Mouse (Mus musculus) liver, embryonic 15.5 days (tissue): ENCODE data around the gene Cntnap2. TPM values are rescaled to one million over a fixed set of nuclear protein-coding genes. Genes with fewer than 3 reads are reported as not detected.

Experiments used
- ATAC-seq: fragments of 200-750 bp; cut with Nextera tagmentation; 2 replicates; pipeline ENCODE4 v1.8.0; 2017; ENCODE audit warnings: moderate number of reproducible peaks, mild to moderate bottlenecking, moderate library complexity; ENCODE audit not compliant: insufficient read depth
- H3K27ac ChIP-seq: fragments of 300-500 bp; sonication (generic); replicated peaks from 2 replicates; pipeline ENCODE4 v1.5.1; 2015; ENCODE audit warnings: mild to moderate bottlenecking, inconsistent platforms
- H3K27me3 ChIP-seq: fragments of 300-500 bp; sonication (generic); 2 replicates; pipeline ENCODE4 v1.6.1; 2015; ENCODE audit warnings: mild to moderate bottlenecking, inconsistent platforms
- H3K36me3 ChIP-seq: fragments of 300-500 bp; sonication (generic); replicated peaks from 2 replicates; pipeline ENCODE4 v1.6.1; 2015; ENCODE audit warnings: moderate library complexity, mild to moderate bottlenecking, inconsistent platforms
- H3K4me1 ChIP-seq: fragments of 300-500 bp; sonication (generic); replicated peaks from 2 replicates; pipeline ENCODE4 v1.6.1; 2015; ENCODE audit warnings: inconsistent platforms
- H3K4me2 ChIP-seq: fragments of 300-500 bp; sonication (generic); 2 replicates; pipeline ENCODE4 v1.6.1; 2015; ENCODE audit warnings: moderate library complexity, mild to moderate bottlenecking, inconsistent platforms
- H3K4me3 ChIP-seq: fragments of 300-500 bp; sonication (generic); replicated peaks from 2 replicates; pipeline ENCODE4 v1.5.1; 2015; ENCODE audit warnings: mild to moderate bottlenecking, inconsistent platforms
- H3K9ac ChIP-seq: fragments of 300-500 bp; sonication (generic); 2 replicates; pipeline ENCODE4 v1.6.1; 2015; ENCODE audit warnings: moderate library complexity, mild to moderate bottlenecking, inconsistent platforms
- H3K9me3 ChIP-seq: fragments of 300-500 bp; sonication (generic); replicated peaks from 2 replicates; pipeline ENCODE4 v1.6.1; 2016; ENCODE audit warnings: inconsistent platforms
- WGBS: fragments of 180-500 bp; shearing (Covaris S2); methylation state at CpG from one replicate; pipeline ENCODE4 v1.1.7; 2015; ENCODE audit warnings: mixed read lengths; ENCODE audit not compliant: insufficient replicate concordance; 5-methylcytosine and 5-hydroxymethylcytosine counted together
- polyA plus RNA-seq: library from polyadenylated mRNA; unstranded; fragments of >200 nt; fragmentation: Nextera tagmentation; extraction: Ambion mirVana; gene quantifications from 2 replicates; pipeline ENCODE4 v1.2.1, GENCODE M21; 2015

Cntnap2 gene
- polyA plus RNA-seq, 1 experiment from 2014 or later = 0.43 TPM

GRCm38 (mm10) chr6:45589084-45589483, 529.9 kb downstream of the Cntnap2 start:
- no peak overlapping the region for H3K27ac ChIP-seq
- no peaks in the 10 kb centered on the region for H3K4me1 ChIP-seq
- no peak for ATAC-seq
- no peaks in the 10 kb centered on the region for H3K27me3 ChIP-seq
- no peak overlapping the region for H3K9ac ChIP-seq
- no peaks in the 10 kb centered on the region for H3K9me3 ChIP-seq
- no peak overlapping the region for H3K4me3 ChIP-seq
- no peak overlapping the region for H3K4me2 ChIP-seq
- no peaks in the 10 kb centered on the region for H3K36me3 ChIP-seq

DNA sequence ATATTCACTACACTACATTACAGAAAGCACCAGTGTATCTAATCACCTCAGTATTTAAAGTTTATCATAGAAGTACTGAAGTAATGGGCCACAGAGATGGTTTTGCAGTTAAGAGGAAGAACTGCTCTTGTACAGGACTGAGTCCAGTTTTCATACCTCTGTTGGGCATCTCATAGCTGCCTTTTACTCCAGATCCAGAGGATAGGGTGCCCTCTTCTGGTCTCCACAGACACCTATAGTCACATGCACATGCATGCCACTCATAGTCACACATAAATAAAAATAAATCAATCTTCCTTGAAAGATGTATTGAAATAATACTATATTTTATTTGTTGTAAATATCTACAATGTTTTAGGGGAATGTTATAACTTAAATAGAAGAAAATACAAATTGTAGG, 587.9 kb downstream of the Cntnap2 start:
- no peaks in the 10 kb centered on the region for H3K9me3 ChIP-seq
- no peak for ATAC-seq

GRCm38 (mm10) chr6:45648419-45648818, 589.3 kb downstream of the Cntnap2 start:
- 53% methylated on average over 2 of the region's 2 CpGs for WGBS
- no peak overlapping the region for H3K27ac ChIP-seq

More for the DNA sequence above, 587.9 kb downstream of the Cntnap2 start:
- Histone ChIP-seq H3K27ac (no peak overlapping the region), H3K4me3 (no peak overlapping the region), H3K9ac (no peak overlapping the region), H3K36me3 (no peaks in the 10 kb centered on the region), H3K4me2 (no peak overlapping the region), H3K4me1 (no peaks in the 10 kb centered on the region), H3K27me3 (no peaks in the 10 kb centered on the region)

DNA sequence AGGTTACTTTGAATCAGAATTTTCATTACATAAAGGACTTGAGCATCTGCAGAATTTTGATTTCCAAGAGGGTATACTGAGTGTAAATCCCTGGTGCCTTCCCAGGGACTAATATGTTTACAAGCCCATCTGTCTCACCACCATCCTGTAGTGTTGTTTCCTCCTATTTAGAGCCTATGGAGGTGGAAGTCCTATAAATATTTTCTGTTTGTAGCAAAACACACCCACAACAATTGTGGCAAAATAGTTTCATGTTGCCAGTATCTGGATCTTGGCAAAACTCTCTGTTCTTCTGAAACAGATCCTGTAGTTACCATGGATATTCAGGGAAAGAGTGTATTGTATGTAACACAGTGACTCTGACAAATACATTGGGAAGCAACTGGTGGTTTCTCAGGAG, 641.1 kb downstream of the Cntnap2 start:
- Histone ChIP-seq H3K4me2 (no peak overlapping the region), H3K4me1 (no peaks in the 10 kb centered on the region), H3K27ac (no peak overlapping the region), H3K27me3 (no peaks in the 10 kb centered on the region), H3K36me3 (no peaks in the 10 kb centered on the region), H3K9me3 (no peaks in the 10 kb centered on the region), H3K4me3 (no peak overlapping the region), H3K9ac (no peak overlapping the region)
- ATAC-seq = no peak

More at GRCm38 (mm10) chr6:45648419-45648818, 589.3 kb downstream of the Cntnap2 start:
- Histone ChIP-seq H3K4me1 (no peaks in the 10 kb centered on the region), H3K4me2 (no peak overlapping the region), H3K9me3 (no peaks in the 10 kb centered on the region), H3K9ac (no peak overlapping the region), H3K27me3 (no peaks in the 10 kb centered on the region), H3K4me3 (no peak overlapping the region), H3K36me3 (no peaks in the 10 kb centered on the region)
- ATAC-seq = no peak

DNA sequence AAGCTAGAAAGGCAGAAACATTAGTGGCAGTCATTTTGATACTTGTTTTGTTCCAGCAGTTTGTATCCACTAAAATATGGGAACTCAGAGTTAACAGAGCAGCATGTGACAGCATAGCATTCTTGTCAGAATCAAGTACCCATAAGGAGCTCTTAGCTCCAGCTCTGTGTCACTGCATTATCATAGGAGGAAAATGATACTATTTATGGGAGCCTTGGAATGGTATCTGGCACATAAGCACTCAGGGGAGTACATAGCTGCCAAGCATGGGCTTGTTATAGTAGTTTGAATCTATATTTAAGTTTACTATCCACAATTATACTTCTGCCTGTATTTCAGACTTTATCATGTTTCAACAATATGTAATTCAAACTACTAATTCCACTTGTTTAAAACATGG, 732.5 kb downstream of the Cntnap2 start:
- Histone ChIP-seq H3K4me1 (no peaks in the 10 kb centered on the region), H3K9ac (no peak overlapping the region), H3K27ac (no peak overlapping the region), H3K9me3 (no peaks in the 10 kb centered on the region), H3K4me2 (no peak overlapping the region), H3K27me3 (no peaks in the 10 kb centered on the region), H3K4me3 (no peak overlapping the region), H3K36me3 (no peaks in the 10 kb centered on the region)
- no peak for ATAC-seq

GRCm38 (mm10) chr6:45841626-45842341, 782.6 kb downstream of the Cntnap2 start:
- 56% methylated on average over 4 of the region's 4 CpGs for WGBS
- H3K27ac ChIP-seq = no peak overlapping the region
- no peaks in the 10 kb centered on the region for H3K36me3 ChIP-seq
- H3K9ac ChIP-seq = no peak overlapping the region
- H3K4me1 ChIP-seq = no peaks in the 10 kb centered on the region
- no peaks in the 10 kb centered on the region for H3K9me3 ChIP-seq
- H3K4me2 ChIP-seq = no peak overlapping the region
- H3K27me3 ChIP-seq = no peaks in the 10 kb centered on the region
- no peak for ATAC-seq
- no peak overlapping the region for H3K4me3 ChIP-seq

DNA sequence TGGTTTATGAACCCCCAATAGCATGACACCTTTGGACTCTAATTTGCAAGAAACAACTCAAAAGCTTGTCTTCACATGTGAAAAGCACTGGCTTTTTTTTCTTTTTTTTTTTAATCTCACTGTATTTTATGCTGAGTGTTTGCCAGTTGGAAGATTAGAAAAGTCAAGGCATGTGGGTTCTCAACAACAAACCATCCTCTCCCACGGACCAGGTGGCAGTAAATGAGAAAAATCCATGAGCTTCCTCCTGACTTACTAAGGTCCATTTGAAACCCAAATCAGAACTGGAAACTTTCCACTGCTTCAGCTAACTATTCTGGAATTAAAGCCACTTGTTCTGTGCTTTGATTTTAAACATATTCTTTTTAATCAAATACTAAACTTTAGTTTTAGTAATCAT, 784.6 kb downstream of the Cntnap2 start:
- 43% methylated on average over 1 of the region's 1 CpGs for WGBS
- Histone ChIP-seq H3K4me2 (no peak overlapping the region), H3K27me3 (no peaks in the 10 kb centered on the region)

DNA sequence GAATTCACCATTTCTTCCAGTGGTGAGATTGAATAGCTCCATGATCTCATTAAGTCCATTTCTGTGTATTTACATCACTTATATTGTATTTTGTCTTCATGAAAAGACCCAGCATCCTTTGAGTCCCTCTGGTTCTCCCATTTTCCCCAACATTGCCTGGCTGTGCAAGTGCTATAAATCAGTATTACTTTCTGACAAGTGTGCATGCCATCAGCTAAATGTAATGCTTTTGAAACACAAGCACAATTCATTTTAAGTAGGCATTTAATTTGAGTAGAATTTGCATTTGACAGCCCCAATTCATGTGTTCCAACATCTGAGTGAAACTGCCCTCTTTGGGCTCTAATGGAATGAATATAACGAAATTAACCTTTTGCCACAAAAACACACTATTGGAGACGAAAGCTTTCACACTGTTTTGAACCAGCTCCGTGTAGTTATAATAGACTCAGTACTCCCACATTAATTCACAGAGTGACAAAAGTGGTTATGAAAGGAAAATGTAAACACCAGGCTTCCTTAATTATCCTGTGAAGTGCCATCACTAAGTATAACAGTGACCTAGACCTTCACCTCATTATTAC, 812.3 kb downstream of the Cntnap2 start:
- no peak overlapping the region for H3K9ac ChIP-seq
- no peaks in the 10 kb centered on the region for H3K9me3 ChIP-seq
- ATAC-seq = no peak
- no peak overlapping the region for H3K4me2 ChIP-seq
- WGBS = 50% methylated on average over 3 of the region's 3 CpGs
- no peaks in the 10 kb centered on the region for H3K36me3 ChIP-seq
- no peak overlapping the region for H3K27ac ChIP-seq
- H3K4me1 ChIP-seq = no peaks in the 10 kb centered on the region
- H3K27me3 ChIP-seq = no peaks in the 10 kb centered on the region
- H3K4me3 ChIP-seq = no peak overlapping the region

More for the DNA sequence above, 784.6 kb downstream of the Cntnap2 start:
- no peak overlapping the region for H3K27ac ChIP-seq
- H3K4me1 ChIP-seq = no peaks in the 10 kb centered on the region
- H3K9ac ChIP-seq = no peak overlapping the region
- no peaks in the 10 kb centered on the region for H3K36me3 ChIP-seq
- H3K4me3 ChIP-seq = no peak overlapping the region
- ATAC-seq = no peak
- no peaks in the 10 kb centered on the region for H3K9me3 ChIP-seq

DNA sequence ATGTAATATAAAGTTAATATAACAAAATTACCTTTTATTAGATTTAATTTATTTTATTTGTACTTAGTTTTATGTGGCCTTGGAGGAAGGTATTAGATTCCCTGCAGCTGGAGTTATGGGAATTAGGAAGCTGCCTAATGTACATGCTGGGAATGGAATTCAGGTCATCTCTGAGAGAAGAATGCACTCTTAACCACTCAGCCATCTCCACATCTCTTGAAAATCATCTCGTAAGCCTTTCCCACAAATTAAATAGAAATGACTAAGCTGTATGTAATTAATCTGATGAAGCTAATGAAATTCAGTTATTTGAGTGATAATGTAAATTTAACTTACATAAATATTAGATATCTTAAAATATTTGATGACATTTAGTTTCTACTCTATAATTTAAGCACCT, 826.3 kb downstream of the Cntnap2 start:
- no peaks in the 10 kb centered on the region for H3K27me3 ChIP-seq
- no peak overlapping the region for H3K9ac ChIP-seq
- no peak overlapping the region for H3K4me2 ChIP-seq
- no peak for ATAC-seq
- no peaks in the 10 kb centered on the region for H3K4me1 ChIP-seq
- no peak overlapping the region for H3K4me3 ChIP-seq
- 78% methylated on average over 1 of the region's 1 CpGs for WGBS
- H3K9me3 ChIP-seq = no peaks in the 10 kb centered on the region
- no peak overlapping the region for H3K27ac ChIP-seq
- H3K36me3 ChIP-seq = no peaks in the 10 kb centered on the region

- Histone ChIP-seq H3K27ac (no peak overlapping the region), H3K4me2 (no peak overlapping the region), H3K27me3 (no peaks in the 10 kb centered on the region), H3K4me1 (no peaks in the 10 kb centered on the region), H3K36me3 (no peaks in the 10 kb centered on the region), H3K4me3 (no peak overlapping the region), H3K9me3 (no peaks in the 10 kb centered on the region), H3K9ac (no peak overlapping the region)
- no peak for ATAC-seq
- 29% methylated on average over 3 of the region's 3 CpGs for WGBS
These were observed 828.7 kb downstream of the Cntnap2 start for GRCm38 (mm10) chr6:45887901-45888300.

GRCm38 (mm10) chr6:45938263-45938662, 879.1 kb downstream of the Cntnap2 start:
- Histone ChIP-seq H3K36me3 (no peaks in the 10 kb centered on the region), H3K27me3 (no peaks in the 10 kb centered on the region), H3K4me3 (no peak overlapping the region), H3K4me2 (no peak overlapping the region), H3K27ac (no peak overlapping the region), H3K9me3 (no peaks in the 10 kb centered on the region), H3K4me1 (no peaks in the 10 kb centered on the region), H3K9ac (no peak overlapping the region)
- no peak for ATAC-seq
- 60% methylated on average over 3 of the region's 3 CpGs for WGBS

- Histone ChIP-seq H3K4me3 (no peak overlapping the region), H3K36me3 (no peaks in the 10 kb centered on the region), H3K4me2 (no peak overlapping the region), H3K27ac (no peak overlapping the region), H3K9ac (no peak overlapping the region), H3K4me1 (no peaks in the 10 kb centered on the region), H3K9me3 (no peaks in the 10 kb centered on the region), H3K27me3 (no peaks in the 10 kb centered on the region)
- 55% methylated on average over 1 of the region's 1 CpGs for whole genome bisulfite sequencing
- ATAC-seq = no peak
These were observed 879.6 kb downstream of the Cntnap2 start for GRCm38 (mm10) chr6:45938775-45939174.
